Mouse (Mus musculus): ENCODE measurements around the gene Psmd3. TPM values are rescaled to one million over a fixed set of nuclear protein-coding genes. Genes with fewer than 3 reads are reported as not detected.
"Not testable (repeated sequence)": the region's sequence is repeated elsewhere in the genome, so short reads cannot be mapped to it uniquely, and the experiment has no call there.

Psmd3 gene
- polyA plus RNA-seq, 1 experiment from 2014 or later, result 86.4 TPM

- H3K9me3 ChIP-seq (replicated peaks; ENCODE audit: control insufficient read depth, low read length), result no peaks in the 10 kb centered on the region
- H3K4me1 ChIP-seq (ENCODE audit: control insufficient read depth, low read depth, low read length), result no peaks in the 10 kb centered on the region
- H3K27ac ChIP-seq (ENCODE audit: low read length), result no peak within 1 kb of the TSS
- no peak within 1 kb of the TSS for H3K4me3 ChIP-seq (ENCODE audit: low read depth, low read length)
- peaks cover 11% of the 10 kb centered on the region for H3K27me3 ChIP-seq (ENCODE audit: control insufficient read depth, insufficient read depth, low read depth, low read length)
- WGBS (ENCODE audit: insufficient replicate concordance), result 17% methylated on average over 4 of the region's 4 CpGs
- no peak within 1 kb of the TSS for H3K9ac ChIP-seq (ENCODE audit: low read depth, low read length)
- H3K4me2 ChIP-seq (ENCODE audit: low read depth, low read length), result no peak within 1 kb of the TSS
- H3K36me3 ChIP-seq (ENCODE audit: control insufficient read depth, insufficient read depth), result no peaks in the 10 kb centered on the region
- ATAC-seq (ENCODE audit: low read depth), result no peak
Observed at GRCm38 (mm10) chr11:98664091-98664490, 18.3 kb upstream of the Psmd3 start, which contains the start of gene Gsdma. TSS of gene Gsdma (plus strand) at chr11:98664351.

- H3K4me2 ChIP-seq (ENCODE audit: low read depth, low read length), result no peak overlapping the region
- peaks cover 15% of the 10 kb centered on the region for H3K4me1 ChIP-seq (ENCODE audit: control insufficient read depth, low read depth, low read length)
- H3K9me3 ChIP-seq (replicated peaks; ENCODE audit: control insufficient read depth, low read length), result no peaks in the 10 kb centered on the region
- H3K4me3 ChIP-seq (ENCODE audit: low read depth, low read length), result no peak overlapping the region
- H3K9ac ChIP-seq (ENCODE audit: low read depth, low read length), result no peak overlapping the region
- H3K27me3 ChIP-seq (ENCODE audit: control insufficient read depth, insufficient read depth, low read depth, low read length), result peaks cover 11% of the 10 kb centered on the region
- no peak for ATAC-seq (ENCODE audit: low read depth)
- WGBS (ENCODE audit: insufficient replicate concordance), result 31% methylated on average over 2 of the region's 2 CpGs
- no peaks in the 10 kb centered on the region for H3K36me3 ChIP-seq (ENCODE audit: control insufficient read depth, insufficient read depth)
- H3K27ac ChIP-seq (ENCODE audit: low read length), result no peak overlapping the region
Observed at GRCm38 (mm10) chr11:98668984-98669383, 13.4 kb upstream of the Psmd3 start.

- WGBS (ENCODE audit: insufficient replicate concordance), result 19% methylated on average over 3 of the region's 3 CpGs
- peaks cover 15% of the 10 kb centered on the region for H3K4me1 ChIP-seq (ENCODE audit: control insufficient read depth, low read depth, low read length)
- H3K4me2 ChIP-seq (ENCODE audit: low read depth, low read length), result no peak overlapping the region
- no peak for ATAC-seq (ENCODE audit: low read depth)
- no peak overlapping the region for H3K27ac ChIP-seq (ENCODE audit: low read length)
- H3K9ac ChIP-seq (ENCODE audit: low read depth, low read length), result no peak overlapping the region
- H3K9me3 ChIP-seq (replicated peaks; ENCODE audit: control insufficient read depth, low read length), result no peaks in the 10 kb centered on the region
- H3K4me3 ChIP-seq (ENCODE audit: low read depth, low read length), result no peak overlapping the region
- H3K36me3 ChIP-seq (ENCODE audit: control insufficient read depth, insufficient read depth), result no peaks in the 10 kb centered on the region
- H3K27me3 ChIP-seq (ENCODE audit: control insufficient read depth, insufficient read depth, low read depth, low read length), result peaks cover 11% of the 10 kb centered on the region
Observed at GRCm38 (mm10) chr11:98671284-98671815, 11.0 kb upstream of the Psmd3 start.

- 22% methylated on average over 5 of the region's 5 CpGs for WGBS (ENCODE audit: insufficient replicate concordance)
- peaks cover 15% of the 10 kb centered on the region for H3K4me1 ChIP-seq (ENCODE audit: control insufficient read depth, low read depth, low read length)
- ATAC-seq (ENCODE audit: low read depth), result peak; percentile 58
- H3K4me3 ChIP-seq (ENCODE audit: low read depth, low read length), result no peak overlapping the region
- H3K9ac ChIP-seq (ENCODE audit: low read depth, low read length), result no peak overlapping the region
- no peaks in the 10 kb centered on the region for H3K36me3 ChIP-seq (ENCODE audit: control insufficient read depth, insufficient read depth)
- H3K4me2 ChIP-seq (ENCODE audit: low read depth, low read length), result no peak overlapping the region
- no peaks in the 10 kb centered on the region for H3K9me3 ChIP-seq (replicated peaks; ENCODE audit: control insufficient read depth, low read length)
- H3K27ac ChIP-seq (ENCODE audit: low read length), result no peak overlapping the region
- H3K27me3 ChIP-seq (ENCODE audit: control insufficient read depth, insufficient read depth, low read depth, low read length), result peaks cover 6% of the 10 kb centered on the region
Observed at GRCm38 (mm10) chr11:98671857-98672256, 10.5 kb upstream of the Psmd3 start.

DNA sequence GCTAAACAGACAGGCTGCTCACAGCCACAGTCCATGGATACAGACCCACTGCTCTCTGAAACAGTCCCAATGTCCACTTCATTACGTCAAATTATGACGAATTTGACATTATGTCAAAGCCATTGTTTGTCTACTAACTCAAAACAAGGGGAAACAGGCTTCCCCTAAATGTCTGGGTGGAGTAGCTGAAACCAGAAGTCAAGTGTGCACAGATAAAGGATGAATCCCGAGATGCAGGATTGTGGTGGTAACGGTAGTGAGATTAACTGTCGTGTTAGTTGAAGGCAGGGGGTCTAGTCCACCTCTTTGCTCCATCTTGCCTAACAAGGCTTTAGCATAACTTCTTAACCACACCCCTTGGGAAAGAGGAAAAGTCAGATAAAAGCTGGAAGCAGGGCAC lies 9.9 kb upstream of the Psmd3 start:
- no peaks in the 10 kb centered on the region for H3K9me3 ChIP-seq (replicated peaks; ENCODE audit: control insufficient read depth, low read length)
- H3K4me1 ChIP-seq (ENCODE audit: control insufficient read depth, low read depth, low read length), result peaks cover 15% of the 10 kb centered on the region
- ATAC-seq (ENCODE audit: low read depth), result no peak
- H3K36me3 ChIP-seq (ENCODE audit: control insufficient read depth, insufficient read depth), result no peaks in the 10 kb centered on the region
- no peak overlapping the region for H3K4me2 ChIP-seq (ENCODE audit: low read depth, low read length)
- peaks cover 2% of the 10 kb centered on the region; the same call in 1 of the 2 replicates for H3K27me3 ChIP-seq (ENCODE audit: control insufficient read depth, insufficient read depth, low read depth, low read length)
- no peak overlapping the region for H3K9ac ChIP-seq (ENCODE audit: low read depth, low read length)
- H3K4me3 ChIP-seq (ENCODE audit: low read depth, low read length), result no peak overlapping the region
- WGBS (ENCODE audit: insufficient replicate concordance), result 36% methylated on average over 5 of the region's 5 CpGs
- H3K27ac ChIP-seq (ENCODE audit: low read length), result no peak overlapping the region

DNA sequence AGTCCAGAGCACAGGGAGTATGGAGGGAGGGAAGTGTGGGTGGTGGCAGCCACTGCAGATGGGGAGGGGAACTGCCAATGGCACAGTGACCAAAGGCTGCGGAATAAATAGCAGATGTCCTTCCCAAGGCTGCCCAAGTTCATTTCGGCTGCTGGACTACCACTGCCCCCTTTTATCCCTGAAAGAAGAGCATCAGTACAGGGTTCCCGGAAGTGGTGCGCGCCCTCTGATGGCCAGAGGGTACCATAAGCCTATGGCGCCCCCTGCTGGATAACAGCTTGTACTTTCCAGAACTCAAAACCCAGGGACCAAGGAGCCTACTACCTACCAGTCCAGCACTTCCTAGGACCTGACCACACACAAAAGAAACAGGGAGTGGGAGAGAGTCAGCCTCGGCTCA lies 9.2 kb upstream of the Psmd3 start:
- not testable (repeated sequence) for H3K4me2 ChIP-seq (ENCODE audit: low read depth, low read length); H3K9me3 ChIP-seq (replicated peaks; ENCODE audit: control insufficient read depth, low read length); H3K27ac ChIP-seq (ENCODE audit: low read length); H3K4me3 ChIP-seq (ENCODE audit: low read depth, low read length); H3K9ac ChIP-seq (ENCODE audit: low read depth, low read length); H3K27me3 ChIP-seq (ENCODE audit: control insufficient read depth, insufficient read depth, low read depth, low read length); H3K36me3 ChIP-seq (ENCODE audit: control insufficient read depth, insufficient read depth)
- peaks cover 15% of the 10 kb centered on the region for H3K4me1 ChIP-seq (ENCODE audit: control insufficient read depth, low read depth, low read length)
- ATAC-seq (ENCODE audit: low read depth), result peak; percentile 30; the same call in 1 of the 2 replicates
- WGBS (ENCODE audit: insufficient replicate concordance), result 3% methylated on average over 6 of the region's 7 CpGs

GRCm38 (mm10) chr11:98675829-98676363 lies 6.5 kb upstream of the Psmd3 start:
- WGBS (ENCODE audit: insufficient replicate concordance), result 31% methylated on average over 7 of the region's 7 CpGs
- ATAC-seq (ENCODE audit: low read depth), result no peak
- Histone ChIP-seq H3K4me1 (ENCODE audit: control insufficient read depth, low read depth, low read length) (peaks cover 15% of the 10 kb centered on the region), H3K27me3 (ENCODE audit: control insufficient read depth, insufficient read depth, low read depth, low read length) (no peaks in the 10 kb centered on the region), H3K9ac (ENCODE audit: low read depth, low read length) (no peak overlapping the region), H3K9me3 (replicated peaks; ENCODE audit: control insufficient read depth, low read length) (no peaks in the 10 kb centered on the region), H3K27ac (ENCODE audit: low read length) (no peak overlapping the region), H3K4me2 (ENCODE audit: low read depth, low read length) (no peak overlapping the region), H3K4me3 (ENCODE audit: low read depth, low read length) (no peak overlapping the region), H3K36me3 (ENCODE audit: control insufficient read depth, insufficient read depth) (no peaks in the 10 kb centered on the region)

GRCm38 (mm10) chr11:98680023-98680422 lies 2.3 kb upstream of the Psmd3 start:
- Histone ChIP-seq H3K4me1 (ENCODE audit: control insufficient read depth, low read depth, low read length) (peaks cover 12% of the 10 kb centered on the region), H3K27me3 (ENCODE audit: control insufficient read depth, insufficient read depth, low read depth, low read length) (no peaks in the 10 kb centered on the region), H3K9me3 (replicated peaks; ENCODE audit: control insufficient read depth, low read length) (no peaks in the 10 kb centered on the region), H3K4me2 (ENCODE audit: low read depth, low read length) (no peak overlapping the region), H3K27ac (ENCODE audit: low read length) (no peak overlapping the region), H3K4me3 (ENCODE audit: low read depth, low read length) (no peak overlapping the region), H3K9ac (ENCODE audit: low read depth, low read length) (no peak overlapping the region), H3K36me3 (ENCODE audit: control insufficient read depth, insufficient read depth) (no peaks in the 10 kb centered on the region)
- no peak for ATAC-seq (ENCODE audit: low read depth)
- WGBS (ENCODE audit: insufficient replicate concordance), result 89% methylated on average over 1 of the region's 1 CpGs

- ATAC-seq (ENCODE audit: low read depth); H3K9ac ChIP-seq (ENCODE audit: low read depth, low read length); H3K9me3 ChIP-seq (replicated peaks; ENCODE audit: control insufficient read depth, low read length); H3K4me3 ChIP-seq (ENCODE audit: low read depth, low read length); H3K4me2 ChIP-seq (ENCODE audit: low read depth, low read length); H3K27me3 ChIP-seq (ENCODE audit: control insufficient read depth, insufficient read depth, low read depth, low read length); H3K27ac ChIP-seq (ENCODE audit: low read length); H3K36me3 ChIP-seq (ENCODE audit: control insufficient read depth, insufficient read depth): not testable (repeated sequence)
- 72% methylated on average over 4 of the region's 4 CpGs for WGBS (ENCODE audit: insufficient replicate concordance)
- H3K4me1 ChIP-seq (ENCODE audit: control insufficient read depth, low read depth, low read length), result peaks cover 12% of the 10 kb centered on the region
Observed at GRCm38 (mm10) chr11:98680595-98680994, 1.8 kb upstream of the Psmd3 start.
